Mouse (Mus musculus): ENCODE results near the gene Zfp3.

DNA sequence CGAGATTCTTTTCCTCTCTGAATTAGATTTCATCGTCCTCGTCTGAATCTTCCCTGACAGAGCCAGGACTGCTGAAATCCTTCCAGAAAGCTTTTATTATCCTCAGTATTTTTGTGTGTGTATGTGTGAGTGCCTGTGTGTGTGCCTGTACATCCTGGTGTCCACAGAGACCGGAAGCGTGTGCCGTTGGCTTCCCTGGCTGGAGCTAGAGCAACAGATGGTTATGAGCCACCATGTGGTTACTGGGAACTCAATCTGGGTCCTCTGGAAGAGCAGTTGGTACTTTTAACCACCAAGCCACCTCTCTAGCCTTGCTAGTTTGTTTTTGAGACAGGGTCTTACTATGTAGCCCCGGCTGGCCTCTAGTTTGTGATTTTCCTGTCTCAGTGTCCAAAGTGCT is 21.9 kb upstream of the Zfp3 start:
- no peak for TF ChIP-seq POLR2A (IDR thresholded peaks at IDR 0.05; ENCODE audit: low read depth, low read length)
- TF ChIP-seq CTCF (conservative IDR thresholded peaks at IDR 0.05; ENCODE audit: insufficient read depth, insufficient read length, low read depth, low read length), result no peak
